Mouse (Mus musculus) G1E-ER4 (cell line): ENCODE measurements around the gene Lypd6b. TPM values are rescaled to one million over a fixed set of nuclear protein-coding genes. Genes with fewer than 3 reads are reported as not detected.

Experiments
- GATA1 ChIP-seq: IDR thresholded peaks from one replicate; pipeline ENCODE4 v1.8.0; 2012; ENCODE audit warnings: low read length, inconsistent platforms
- polyA plus RNA-seq: library from polyadenylated mRNA; stranded (reverse); fragments of >175 nt; gene quantifications from 2 replicates; pipeline ENCODE4 v1.2.3, GENCODE M21; 2012

The Lypd6b gene
- polyA plus RNA-seq, 1 experiment = not detected

- no peak for TF ChIP-seq GATA1
These were observed 142.4 kb downstream of the Lypd6b start for GRCm38 (mm10) chr2:49929931-49930330.

DNA sequence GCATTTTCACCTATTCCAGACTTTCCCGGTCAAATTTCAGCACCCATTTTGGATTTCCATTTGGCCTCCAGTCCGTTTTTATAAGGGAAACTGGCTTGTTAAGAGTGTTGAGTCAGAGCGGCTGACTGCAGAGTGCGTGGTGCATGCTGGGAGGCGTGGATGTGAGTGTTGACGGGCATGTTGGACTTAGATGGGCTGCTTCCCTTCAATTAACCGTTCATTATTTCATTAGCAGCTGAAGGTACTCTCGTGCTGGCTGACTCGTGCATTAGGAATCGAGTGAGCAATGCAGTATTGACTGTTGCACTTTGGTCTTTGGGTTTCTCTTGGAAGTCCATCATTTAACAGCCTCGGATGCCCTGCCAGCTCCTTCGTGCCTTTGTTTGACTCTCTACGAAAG, 150.1 kb downstream of the Lypd6b start:
- no peak for TF ChIP-seq GATA1

- TF ChIP-seq GATA1 = no peak
These were observed 150.8 kb downstream of the Lypd6b start for GRCm38 (mm10) chr2:49938246-49938645.

DNA sequence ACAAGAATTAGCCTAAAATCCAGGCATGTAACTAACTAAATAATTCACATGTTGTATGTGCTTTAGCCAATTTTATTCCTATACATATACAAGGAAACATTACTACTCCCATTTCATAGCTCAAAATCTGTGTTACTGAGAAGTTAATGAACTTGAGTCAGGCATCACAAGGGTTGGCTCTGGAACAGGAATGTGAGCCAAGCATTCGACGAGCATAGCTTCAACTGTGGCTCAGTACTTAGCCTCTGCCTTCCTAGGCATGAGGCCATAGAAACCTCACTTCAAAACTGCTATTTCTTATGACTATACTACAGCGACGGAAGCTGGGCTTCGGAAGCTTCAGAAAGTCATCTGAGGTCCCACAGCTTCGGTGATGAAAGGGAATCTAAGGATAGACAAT, 152.9 kb downstream of the Lypd6b start:
- no peak for TF ChIP-seq GATA1

GRCm38 (mm10) chr2:49942100-49942499, 154.6 kb downstream of the Lypd6b start:
- no peak for TF ChIP-seq GATA1

- TF ChIP-seq GATA1 = no peak
These were observed 164.2 kb downstream of the Lypd6b start for GRCm38 (mm10) chr2:49951681-49952080.

GRCm38 (mm10) chr2:49952632-49953293, 165.3 kb downstream of the Lypd6b start:
- no peak for TF ChIP-seq GATA1

DNA sequence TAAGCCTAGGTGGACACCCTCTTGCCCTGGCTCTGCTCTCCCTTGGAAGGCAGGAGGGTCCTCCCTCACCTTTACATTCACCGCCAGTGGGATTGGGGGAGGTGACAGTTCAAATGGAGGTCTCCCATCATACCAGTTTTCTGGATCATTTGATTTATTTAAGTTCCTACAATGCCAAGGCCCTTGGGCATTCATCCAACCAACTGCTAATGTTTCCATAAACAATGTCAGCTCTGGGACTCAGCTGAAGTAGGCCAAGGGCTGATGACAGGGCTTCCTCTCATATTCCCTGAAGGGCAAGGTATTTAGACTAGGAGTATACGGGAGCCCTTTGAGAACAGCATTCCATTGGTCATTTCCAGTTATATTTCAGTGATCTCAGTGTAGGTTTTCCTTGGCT, 170.0 kb downstream of the Lypd6b start:
- TF ChIP-seq GATA1 = no peak

DNA sequence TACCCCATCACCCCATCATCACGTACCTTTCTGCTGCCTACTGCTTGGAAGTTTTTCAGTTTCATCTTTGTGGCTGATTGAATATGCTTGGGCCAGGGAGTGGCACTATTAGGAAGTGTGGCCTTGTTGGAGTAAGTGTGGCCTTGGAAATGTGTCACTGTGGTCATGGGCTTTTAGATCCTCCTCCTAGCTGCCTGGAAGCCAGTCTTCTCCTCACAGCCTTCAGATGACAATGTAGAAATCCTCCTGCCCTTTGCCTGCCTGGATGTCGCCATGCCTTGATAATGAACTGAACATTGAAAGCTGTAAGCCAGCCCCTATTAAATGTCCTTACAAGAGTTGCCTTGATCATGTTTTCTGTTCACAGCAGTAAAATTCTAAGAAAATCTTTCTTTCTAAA, 174.5 kb downstream of the Lypd6b start:
- no peak for TF ChIP-seq GATA1

DNA sequence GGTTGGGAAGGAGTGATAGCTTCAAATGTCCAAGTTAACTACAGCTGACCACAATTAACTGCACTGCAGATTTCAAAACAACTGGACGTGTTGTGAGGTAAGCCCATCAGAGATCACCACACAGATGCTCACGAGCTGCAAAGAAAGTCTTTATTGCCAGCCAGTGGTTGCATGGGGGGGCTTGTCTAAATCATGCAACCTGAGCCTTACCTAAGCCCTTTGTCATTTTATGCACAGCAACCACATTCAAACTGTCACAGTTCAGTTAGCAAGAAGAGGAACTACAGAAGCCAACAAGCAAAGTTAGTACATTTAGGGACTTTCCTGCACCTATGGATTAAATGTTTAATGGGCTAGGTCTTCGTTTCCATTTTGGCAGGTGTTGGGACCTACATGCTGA, 177.4 kb downstream of the Lypd6b start:
- no peak for TF ChIP-seq GATA1

DNA sequence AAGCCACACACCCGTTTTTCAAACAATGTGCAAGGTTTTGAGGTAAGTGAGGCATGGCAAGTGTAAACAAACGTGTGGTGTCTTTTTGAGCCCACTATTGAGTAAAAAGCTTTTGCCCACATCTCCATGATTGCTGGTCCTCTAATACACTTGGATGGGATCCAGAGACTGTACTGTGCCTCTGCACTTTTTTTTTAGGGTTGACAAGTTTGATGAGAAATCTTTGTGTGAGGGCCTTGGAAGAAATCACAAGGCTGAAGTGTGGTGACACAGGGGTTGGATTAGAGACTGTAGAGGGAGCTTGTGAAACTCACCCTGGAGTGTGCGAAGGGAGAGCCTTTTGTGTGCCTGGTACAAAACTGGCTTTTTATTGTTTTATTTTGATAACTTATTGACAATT, 180.3 kb downstream of the Lypd6b start:
- no peak for TF ChIP-seq GATA1

GRCm38 (mm10) chr2:49970990-49971389, 183.5 kb downstream of the Lypd6b start:
- TF ChIP-seq GATA1 = no peak

DNA sequence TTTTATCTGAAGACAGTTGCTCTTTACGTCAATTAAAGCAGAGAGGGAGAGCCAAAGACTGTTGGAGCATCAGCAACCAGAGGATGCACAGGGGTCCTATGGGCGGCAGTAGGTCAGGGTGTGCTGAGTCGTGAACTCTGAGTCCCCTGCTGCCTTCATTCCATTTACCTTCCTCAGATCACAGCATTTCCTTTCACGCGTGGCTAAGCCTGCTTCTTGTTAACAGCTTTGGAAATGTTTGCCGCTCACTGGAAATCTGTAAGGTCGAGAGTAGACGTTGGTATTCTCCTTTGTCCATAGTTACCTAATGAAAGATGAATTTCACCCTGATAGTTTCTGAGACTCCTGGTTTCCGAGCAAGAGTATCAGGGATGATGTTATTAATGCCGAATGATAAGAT, 191.1 kb downstream of the Lypd6b start:
- TF ChIP-seq GATA1 = no peak

DNA sequence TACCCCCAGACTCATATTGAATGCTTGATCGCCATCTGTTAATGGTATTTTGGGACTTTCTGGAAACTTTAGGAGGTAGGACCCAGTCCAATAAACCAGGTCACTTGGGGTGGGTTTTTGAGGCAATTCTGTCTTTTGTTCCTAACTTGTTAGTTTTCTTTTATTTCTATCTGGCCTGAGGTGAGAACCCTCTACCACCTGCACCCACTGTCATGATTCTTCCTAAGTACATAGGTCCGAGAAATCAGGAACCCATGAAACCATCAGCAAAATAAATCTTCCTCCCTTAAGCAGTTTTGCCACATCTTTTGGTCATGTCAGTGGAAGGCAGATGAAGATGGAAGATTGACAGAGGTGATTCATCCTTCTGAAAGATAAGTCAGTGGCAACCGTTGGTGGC, 192.5 kb downstream of the Lypd6b start:
- no peak for TF ChIP-seq GATA1

GRCm38 (mm10) chr2:49983021-49983420, 195.5 kb downstream of the Lypd6b start:
- no peak for TF ChIP-seq GATA1

GRCm38 (mm10) chr2:49984780-49985179, 197.3 kb downstream of the Lypd6b start:
- TF ChIP-seq GATA1 = no peak

DNA sequence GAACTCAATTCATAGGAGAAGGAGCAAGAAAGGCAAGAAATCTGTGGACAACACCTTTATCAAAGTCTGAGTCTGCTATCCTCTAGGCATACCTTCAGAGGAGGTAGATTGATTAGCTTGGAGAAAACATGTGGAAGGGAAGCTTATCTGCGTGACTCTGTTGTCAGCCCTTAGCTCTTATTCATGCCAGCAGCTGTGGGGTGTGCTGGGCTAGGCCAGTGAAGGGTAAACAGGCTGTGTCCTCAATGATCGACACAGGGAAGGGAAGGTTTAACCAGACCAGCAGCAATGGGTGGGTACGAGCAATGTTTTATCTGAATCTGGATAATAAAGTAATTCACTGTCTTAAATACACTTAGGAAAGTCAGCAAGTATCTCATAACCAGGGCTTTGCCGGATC, 208.4 kb downstream of the Lypd6b start:
- TF ChIP-seq GATA1 = no peak

GRCm38 (mm10) chr2:49997216-49997615, 209.7 kb downstream of the Lypd6b start:
- TF ChIP-seq GATA1 = no peak

Other genes starting within 250 kb of the Lypd6b start
- gene Kif5c, start 168.4 kb upstream of the Lypd6b start, polyA plus RNA-seq = not detected in 2 replicates